Mouse (Mus musculus) heart, postnatal 0 days (tissue): ENCODE data around the gene Hydin. TPM values are rescaled to one million over a fixed set of nuclear protein-coding genes. Genes with fewer than 3 reads are reported as not detected.

Experiments
- ATAC-seq: fragments of 200-750 bp; cut with Nextera tagmentation; 2 replicates; pipeline ENCODE4 v1.8.0; 2017; ENCODE audit warnings: low read depth, moderate number of reproducible peaks, moderate library complexity; ENCODE audit not compliant: insufficient read depth
- DNase-seq: peaks from one replicate; pipeline ENCODE4 v3.0.0-alpha.2; 2016; ENCODE audit warnings: low spot score
- H3K27ac ChIP-seq: fragments of 300-500 bp; sonication (generic); 2 replicates; pipeline ENCODE4 v1.5.1; 2014; ENCODE audit warnings: low read depth, mild to moderate bottlenecking
- H3K27me3 ChIP-seq: fragments of 300-500 bp; sonication (generic); 2 replicates; pipeline ENCODE4 v1.6.1; 2014; ENCODE audit warnings: low read length, mixed read lengths; ENCODE audit not compliant: control insufficient read depth, insufficient read depth
- H3K36me3 ChIP-seq: fragments of 300-500 bp; sonication (generic); replicated peaks from 2 replicates; pipeline ENCODE4 v1.6.1; 2014; ENCODE audit warnings: low read length, mixed read lengths; ENCODE audit not compliant: control insufficient read depth, insufficient read depth
- H3K4me1 ChIP-seq: fragments of 300-500 bp; sonication (generic); 2 replicates; pipeline ENCODE4 v1.6.1; 2014; ENCODE audit warnings: antibody characterized with exemption; ENCODE audit not compliant: control insufficient read depth, insufficient read depth
- H3K4me2 ChIP-seq: fragments of 300-500 bp; sonication (generic); 2 replicates; pipeline ENCODE4 v1.6.1; 2014; ENCODE audit warnings: low read depth, mild to moderate bottlenecking, low read length, moderate library complexity
- H3K4me3 ChIP-seq: fragments of 300-500 bp; sonication (generic); 2 replicates; pipeline ENCODE4 v1.5.1; 2014; ENCODE audit warnings: low read depth, low read length
- H3K9ac ChIP-seq: fragments of 300-500 bp; sonication (generic); replicated peaks from 2 replicates; pipeline ENCODE4 v1.6.1; 2014; ENCODE audit warnings: low read depth, low read length, mixed read lengths
- H3K9me3 ChIP-seq: fragments of 300-500 bp; sonication (generic); replicated peaks from 2 replicates; pipeline ENCODE4 v1.6.1; 2016; ENCODE audit warnings: low read length; ENCODE audit not compliant: control insufficient read depth
- CTCF ChIP-seq: IDR thresholded peaks from 2 replicates; pipeline ENCODE4 v1.5.1; 2016; ENCODE audit warnings: antibody characterized with exemption, control low read depth, low read depth
- EP300 ChIP-seq: IDR thresholded peaks from 2 replicates; pipeline ENCODE4 v1.6.1; 2016; ENCODE audit warnings: antibody characterized with exemption, low read depth
- WGBS: fragments of 180-500 bp; shearing (Covaris S2); extraction: QIAGEN DNeasy Blood & Tissue Kit; methylation state at CpG from one replicate; pipeline ENCODE4 v1.1.7; 2014; 5-methylcytosine and 5-hydroxymethylcytosine counted together
- polyA plus RNA-seq: library from polyadenylated mRNA; unstranded; fragments of >200 nt; fragmentation: Nextera tagmentation; extraction: Ambion mirVana; gene quantifications from 2 replicates; pipeline ENCODE4 v1.2.1, GENCODE M21; 2015
- total RNA-seq: library from RNA; depleted of rRNA; stranded (reverse); fragments of >200 nt; gene quantifications from 2 replicates; pipeline ENCODE4 v1.2.3, GENCODE M21; 2014; ENCODE audit warnings: low replicate concordance

Hydin gene
- total and polyA plus RNA-seq, 2 experiments from 2014 or later, result 0.03 to 0.04 TPM

GRCm38 (mm10) chr8:110649286-110649685 lies 382.5 kb downstream of the Hydin start:
- ATAC-seq, result no peak

DNA sequence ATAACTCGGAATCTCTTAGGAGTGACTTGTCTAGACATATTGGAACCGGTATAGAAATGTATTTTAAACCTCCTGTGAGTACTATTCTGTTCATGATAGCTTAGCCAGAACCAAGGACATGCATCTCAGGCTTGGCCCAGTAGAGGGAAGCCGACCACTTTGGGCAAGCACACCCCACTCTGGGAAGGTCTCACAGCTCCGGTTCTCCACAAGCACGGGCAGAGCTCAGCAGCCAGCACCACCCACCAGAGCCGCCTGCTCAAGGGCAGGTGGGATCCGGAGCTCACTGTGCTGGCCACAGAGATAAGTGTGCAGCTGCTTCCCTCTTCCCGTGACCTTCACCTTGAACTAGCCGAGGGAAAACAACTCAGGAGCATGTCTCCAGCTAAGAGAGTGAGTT lies 384.1 kb downstream of the Hydin start:
- H3K4me3 ChIP-seq, result no peak overlapping the region
- TF ChIP-seq EP300, result no peak
- peak; percentile 57 for TF ChIP-seq CTCF
- H3K36me3 ChIP-seq, result peaks cover 12% of the 10 kb centered on the region; the same call in 1 of the 2 replicates
- no peak overlapping the region for H3K4me2 ChIP-seq
- no peaks in the 10 kb centered on the region for H3K27me3 ChIP-seq
- peak; percentile 51 for DNase-seq
- no peak overlapping the region for H3K9ac ChIP-seq
- peak; percentile 67 for ATAC-seq
- peaks cover 15% of the 10 kb centered on the region for H3K4me1 ChIP-seq
- 29% methylated on average over 9 of the region's 9 CpGs for WGBS
- H3K9me3 ChIP-seq, result no peaks in the 10 kb centered on the region
- peak overlapping the region; percentile 63; the same call in 1 of the 2 replicates for H3K27ac ChIP-seq

More at GRCm38 (mm10) chr8:110649286-110649685, 382.5 kb downstream of the Hydin start:
- 84% methylated on average over 6 of the region's 6 CpGs for WGBS
- Histone ChIP-seq H3K9ac (no peak overlapping the region), H3K27ac (no peak overlapping the region), H3K36me3 (peaks cover 23% of the 10 kb centered on the region), H3K9me3 (no peaks in the 10 kb centered on the region), H3K4me1 (peaks cover 15% of the 10 kb centered on the region), H3K4me3 (no peak overlapping the region), H3K27me3 (no peaks in the 10 kb centered on the region), H3K4me2 (no peak overlapping the region)
- TF ChIP-seq EP300, result no peak
- TF ChIP-seq CTCF, result no peak
- DNase-seq, result no peak

- peak; percentile 63 for DNase-seq
- H3K9me3 ChIP-seq, result no peaks in the 10 kb centered on the region
- TF ChIP-seq CTCF, result no peak
- no peak overlapping the region for H3K4me3 ChIP-seq
- H3K36me3 ChIP-seq, result peaks cover 12% of the 10 kb centered on the region; the same call in 1 of the 2 replicates
- peak overlapping the region; percentile 63 for H3K27ac ChIP-seq
- H3K4me2 ChIP-seq, result no peak overlapping the region
- WGBS, result 35% methylated on average over 4 of the region's 4 CpGs
- no peaks in the 10 kb centered on the region for H3K27me3 ChIP-seq
- peak; percentile 84 for ATAC-seq
- no peak overlapping the region for H3K9ac ChIP-seq
- peaks cover 15% of the 10 kb centered on the region for H3K4me1 ChIP-seq
These were observed 385.1 kb downstream of the Hydin start for GRCm38 (mm10) chr8:110651847-110652246.

GRCm38 (mm10) chr8:110654075-110655060 lies 387.6 kb downstream of the Hydin start:
- Histone ChIP-seq H3K4me2 (no peak overlapping the region), H3K9ac (no peak overlapping the region), H3K4me1 (peaks cover 15% of the 10 kb centered on the region), H3K9me3 (no peaks in the 10 kb centered on the region), H3K27me3 (no peaks in the 10 kb centered on the region), H3K4me3 (no peak overlapping the region), H3K36me3 (peaks cover 11% of the 10 kb centered on the region), H3K27ac (no peak overlapping the region)
- no peak for DNase-seq
- TF ChIP-seq EP300 (no peak), CTCF (no peak)
- 91% methylated on average over 9 of the region's 9 CpGs for whole genome bisulfite sequencing
- ATAC-seq, result no peak

- ATAC-seq (no peak), DNase-seq (no peak)
- no peak for TF ChIP-seq EP300
- no peak for TF ChIP-seq CTCF
- Histone ChIP-seq H3K27me3 (no peaks in the 10 kb centered on the region), H3K4me3 (no peak overlapping the region), H3K36me3 (peaks cover 6% of the 10 kb centered on the region; the same call in 1 of the 2 replicates), H3K9me3 (no peaks in the 10 kb centered on the region), H3K4me1 (peaks cover 12% of the 10 kb centered on the region), H3K4me2 (no peak overlapping the region), H3K9ac (no peak overlapping the region), H3K27ac (no peak overlapping the region)
- WGBS, result 80% methylated on average over 1 of the region's 1 CpGs
These were observed 389.1 kb downstream of the Hydin start for GRCm38 (mm10) chr8:110655827-110656226.
